Mouse (Mus musculus) embryonic facial prominence, embryonic 14.5 days (tissue): ENCODE measurements at regions not wholly inside any gene's neighbourhood (a gene's known extent, or its start where the extent isn't known, plus 50 kb on each side); places are given as distances from the start of the nearest gene placed in this dataset.
"Not testable (repeated sequence)": the region's sequence is repeated elsewhere in the genome, so short reads cannot be mapped to it uniquely, and the experiment has no call there.

ENCODE experiments used
- ATAC-seq: fragments of 200-750 bp; cut with Nextera tagmentation; 2 replicates; pipeline ENCODE4 v1.8.0; 2017; ENCODE audit warnings: low read depth, moderate number of reproducible peaks, moderate TSS enrichment
- DNase-seq: peaks from one replicate; pipeline ENCODE4 v3.0.0-alpha.2; 2015; ENCODE audit warnings: low spot score
- H3K27ac ChIP-seq: fragments of 300-500 bp; sonication (generic); replicated peaks from 2 replicates; pipeline ENCODE4 v1.5.1; 2014; ENCODE audit warnings: low read depth, mild to moderate bottlenecking, low read length, moderate library complexity
- H3K27me3 ChIP-seq: fragments of 300-500 bp; sonication (generic); replicated peaks from 2 replicates; pipeline ENCODE4 v1.6.1; 2014; ENCODE audit warnings: low read length; ENCODE audit not compliant: control insufficient read depth, insufficient read depth
- H3K36me3 ChIP-seq: fragments of 300-500 bp; sonication (generic); 2 replicates; pipeline ENCODE4 v1.6.1; 2014; ENCODE audit warnings: low read length, mixed read lengths; ENCODE audit not compliant: control insufficient read depth, insufficient read depth
- H3K4me1 ChIP-seq: fragments of 300-500 bp; sonication (generic); 2 replicates; pipeline ENCODE4 v1.6.1; 2014; ENCODE audit warnings: antibody characterized with exemption, low read length; ENCODE audit not compliant: control insufficient read depth, insufficient read depth
- H3K4me2 ChIP-seq: fragments of 300-500 bp; sonication (generic); 2 replicates; pipeline ENCODE4 v1.6.1; 2014; ENCODE audit warnings: low read depth, mild to moderate bottlenecking, low read length, moderate library complexity, mixed read lengths
- H3K4me3 ChIP-seq: fragments of 300-500 bp; sonication (generic); 2 replicates; pipeline ENCODE4 v1.5.1; 2014; ENCODE audit warnings: low read depth, mild to moderate bottlenecking, low read length
- H3K9ac ChIP-seq: fragments of 300-500 bp; sonication (generic); 2 replicates; pipeline ENCODE4 v1.6.1; 2014; ENCODE audit warnings: low read depth, mild to moderate bottlenecking, low read length, moderate library complexity, mixed read lengths
- H3K9me3 ChIP-seq: fragments of 300-500 bp; sonication (generic); 2 replicates; pipeline ENCODE4 v1.6.1; 2016; ENCODE audit warnings: low read length; ENCODE audit not compliant: control insufficient read depth
- WGBS: fragments of 180-500 bp; shearing (Covaris S2); extraction: QIAGEN DNeasy Blood & Tissue Kit; methylation state at CpG from one replicate; pipeline ENCODE4 v1.1.7; 2014; 5-methylcytosine and 5-hydroxymethylcytosine counted together

DNA sequence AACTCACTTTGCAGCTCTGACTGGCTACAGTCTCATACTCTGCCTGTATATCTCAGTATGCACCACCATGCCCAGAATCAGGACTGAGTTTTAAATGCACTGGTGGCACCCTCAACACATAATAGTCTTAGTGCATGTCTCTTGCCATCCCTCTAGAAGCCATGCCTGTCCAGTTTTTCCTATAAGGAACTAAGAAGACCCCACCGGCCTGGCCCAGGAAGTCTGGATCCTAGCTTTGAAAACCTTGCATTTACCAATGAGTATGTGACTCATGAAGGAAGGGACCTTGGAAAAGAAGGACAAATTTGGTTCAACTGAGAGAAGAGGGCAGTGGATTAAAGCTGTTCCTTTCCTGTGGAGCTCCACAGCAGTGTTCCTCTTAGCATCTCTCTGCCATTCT lies 212.2 kb upstream of the Sesn3 start:
- WGBS, result 85% methylated on average over 1 of the region's 1 CpGs

DNA sequence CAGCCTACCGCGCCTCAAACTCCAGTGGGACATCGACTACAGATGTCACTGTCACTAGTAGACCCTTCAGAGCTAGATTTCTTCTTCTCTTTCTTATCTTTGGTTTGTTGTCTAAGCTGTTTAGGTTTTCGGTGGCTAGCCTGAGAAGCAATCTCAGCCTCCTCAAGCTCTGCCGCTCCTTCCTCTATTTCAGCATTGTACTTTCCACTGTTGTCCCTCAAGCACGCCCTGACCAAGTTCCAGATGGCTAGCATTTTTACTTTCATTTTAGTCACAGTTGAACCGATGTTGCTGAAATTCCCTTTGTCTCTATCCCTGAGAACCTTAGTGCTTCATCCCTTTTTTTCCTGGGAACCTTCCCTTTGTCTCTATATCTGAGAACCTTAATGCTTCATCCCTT lies 208.1 kb upstream of the Sesn3 start:
- DNase-seq, H3K9ac ChIP-seq, ATAC-seq, H3K27ac ChIP-seq, H3K9me3 ChIP-seq, H3K36me3 ChIP-seq, H3K27me3 ChIP-seq, H3K4me3 ChIP-seq, H3K4me2 ChIP-seq: not testable (repeated sequence)
- 94% methylated on average over 7 of the region's 7 CpGs for WGBS
- peaks cover 12% of the 10 kb centered on the region; the same call in 1 of the 2 replicates for H3K4me1 ChIP-seq

More for the DNA sequence above, 212.2 kb upstream of the Sesn3 start:
- H3K4me1 ChIP-seq, result peaks cover 31% of the 10 kb centered on the region
- peaks cover 9% of the 10 kb centered on the region; the same call in 1 of the 2 replicates for H3K9me3 ChIP-seq
- no peak overlapping the region for H3K4me3 ChIP-seq
- H3K27me3 ChIP-seq, result no peaks in the 10 kb centered on the region
- no peak overlapping the region for H3K27ac ChIP-seq
- H3K4me2 ChIP-seq, result no peak overlapping the region
- no peak for ATAC-seq
- H3K9ac ChIP-seq, result no peak overlapping the region
- no peaks in the 10 kb centered on the region for H3K36me3 ChIP-seq
- no peak for DNase-seq

DNA sequence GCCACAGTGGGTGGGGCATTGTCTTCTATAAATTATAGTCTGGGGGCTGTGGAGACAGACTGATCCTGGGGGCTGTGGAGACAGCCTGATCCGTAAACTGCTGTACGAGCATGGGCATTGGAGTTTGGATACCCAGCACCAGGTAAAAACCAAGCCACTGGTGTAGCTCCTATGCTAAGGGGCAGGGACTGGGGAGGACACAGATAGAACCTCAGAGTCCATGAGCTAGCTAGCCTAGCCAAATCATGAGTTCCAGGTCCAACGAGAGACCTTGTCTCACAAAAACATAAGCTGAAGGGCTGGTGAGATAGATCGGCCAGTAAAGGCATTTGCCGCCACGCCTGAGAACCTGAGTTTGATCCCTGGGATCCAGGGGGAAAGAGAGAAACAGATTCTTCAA lies 205.8 kb upstream of the Sesn3 start:
- Histone ChIP-seq H3K4me1 (0 out of 2 replicates have a peak, but pooled peaks cover 4% of the 10 kb centered on the region), H3K9ac (no peak overlapping the region), H3K4me3 (no peak overlapping the region), H3K4me2 (no peak overlapping the region), H3K27me3 (no peaks in the 10 kb centered on the region), H3K36me3 (no peaks in the 10 kb centered on the region), H3K9me3 (peaks cover 9% of the 10 kb centered on the region; the same call in 1 of the 2 replicates), H3K27ac (no peak overlapping the region)
- ATAC-seq (no peak), DNase-seq (no peak)
- 91% methylated on average over 6 of the region's 6 CpGs for WGBS

DNA sequence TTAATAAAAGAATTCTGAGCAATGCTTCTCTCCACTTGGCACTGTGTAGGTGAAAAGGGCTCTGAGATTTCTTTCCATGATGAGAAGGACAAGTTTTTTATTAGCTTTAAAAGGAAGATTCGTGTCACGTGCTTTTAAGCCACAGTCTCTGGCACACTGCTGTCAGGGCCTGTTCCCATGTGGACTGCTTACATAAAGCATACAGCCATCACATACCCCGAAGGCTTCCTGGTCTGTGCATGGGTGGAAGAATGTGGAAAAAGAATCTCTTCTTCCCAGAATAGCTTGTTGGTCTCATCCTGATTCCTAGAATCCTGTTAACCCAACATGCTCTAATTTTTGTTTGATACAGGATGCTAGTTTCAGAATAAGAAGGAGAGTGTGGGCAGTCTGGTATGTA lies 205.1 kb upstream of the Sesn3 start:
- 37% methylated on average over 3 of the region's 3 CpGs for WGBS
- no peak overlapping the region for H3K4me3 ChIP-seq

DNA sequence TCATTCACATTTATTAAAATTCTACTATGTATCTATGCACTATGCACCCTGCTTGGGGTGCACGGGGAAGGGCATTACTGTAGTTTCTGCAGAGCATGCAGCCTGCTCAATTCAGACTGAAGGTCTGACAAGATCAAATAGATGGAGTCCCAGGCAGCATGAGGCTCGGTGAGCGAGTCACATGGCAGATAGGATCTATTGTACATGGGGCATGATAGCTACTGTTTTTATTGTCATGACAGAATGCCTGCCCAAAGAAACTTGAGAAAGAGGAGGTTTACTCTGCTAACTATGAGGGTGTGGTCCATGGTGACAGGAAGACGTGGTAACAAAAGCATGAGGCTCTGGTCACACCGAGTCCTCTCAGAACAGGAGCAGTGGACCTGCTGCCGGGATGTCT lies 203.1 kb upstream of the Sesn3 start:
- Histone ChIP-seq H3K4me3 (no peak overlapping the region), H3K9ac (no peak overlapping the region), H3K27ac (no peak overlapping the region), H3K9me3 (no peaks in the 10 kb centered on the region), H3K36me3 (no peaks in the 10 kb centered on the region), H3K4me1 (0 out of 2 replicates have a peak, but pooled peaks cover 4% of the 10 kb centered on the region), H3K27me3 (no peaks in the 10 kb centered on the region), H3K4me2 (no peak overlapping the region)
- WGBS, result 79% methylated on average over 6 of the region's 6 CpGs
- DNase-seq (no peak), ATAC-seq (no peak)

More for the DNA sequence above, 205.1 kb upstream of the Sesn3 start:
- 0 out of 2 replicates have a peak, but pooled peaks cover 4% of the 10 kb centered on the region for H3K4me1 ChIP-seq
- no peak overlapping the region for H3K9ac ChIP-seq
- no peak overlapping the region for H3K27ac ChIP-seq
- no peak overlapping the region for H3K4me2 ChIP-seq
- H3K36me3 ChIP-seq, result no peaks in the 10 kb centered on the region
- H3K9me3 ChIP-seq, result peaks cover 9% of the 10 kb centered on the region; the same call in 1 of the 2 replicates
- DNase-seq, result peak; percentile 54
- H3K27me3 ChIP-seq, result no peaks in the 10 kb centered on the region
- no peak for ATAC-seq

DNA sequence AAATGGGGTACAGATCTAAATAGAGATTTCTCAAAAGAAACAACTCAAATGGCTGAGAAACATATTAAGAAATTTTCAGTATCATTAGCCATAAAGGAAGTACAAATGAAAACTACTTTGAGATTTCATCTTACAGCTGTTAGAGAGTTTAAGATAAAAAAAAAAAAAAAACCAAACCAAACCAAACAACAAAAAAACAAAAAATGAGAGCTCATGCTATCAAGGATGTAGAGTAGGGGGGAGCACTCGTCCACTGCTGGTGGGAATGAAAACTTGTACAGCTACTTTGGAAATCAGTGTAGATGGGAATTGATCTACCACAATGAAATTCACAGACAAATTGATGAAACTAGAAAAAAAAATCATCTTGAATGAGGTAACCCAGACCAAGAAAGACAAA lies 201.9 kb upstream of the Sesn3 start:
- no peak overlapping the region for H3K4me3 ChIP-seq
- 81% methylated on average over 1 of the region's 1 CpGs for WGBS
- DNase-seq, result no peak
- ATAC-seq, result no peak
- no peak overlapping the region for H3K9ac ChIP-seq
- H3K36me3 ChIP-seq, result no peaks in the 10 kb centered on the region
- H3K4me2 ChIP-seq, result no peak overlapping the region
- no peaks in the 10 kb centered on the region for H3K27me3 ChIP-seq
- no peak overlapping the region for H3K27ac ChIP-seq
- no peaks in the 10 kb centered on the region for H3K9me3 ChIP-seq
- 0 out of 2 replicates have a peak, but pooled peaks cover 4% of the 10 kb centered on the region for H3K4me1 ChIP-seq

DNA sequence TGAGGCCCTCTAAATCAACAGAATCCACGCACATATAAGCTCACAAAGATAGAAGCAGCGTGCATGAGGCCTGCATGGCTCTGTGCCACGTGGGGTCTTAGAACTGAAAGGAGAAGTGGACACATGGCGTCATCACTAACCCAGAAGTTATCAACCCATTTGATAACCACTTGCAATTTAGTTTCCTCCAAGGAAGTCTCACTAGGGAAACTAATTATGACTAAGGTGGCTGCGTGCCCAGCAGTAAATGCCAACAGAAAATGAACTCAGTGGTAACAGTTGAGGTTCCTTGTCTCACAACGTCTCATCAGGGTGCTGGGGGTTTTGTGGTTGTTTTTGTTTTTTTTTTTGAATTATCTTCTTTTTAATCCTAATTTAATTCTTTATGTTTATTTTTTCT lies 200.6 kb upstream of the Sesn3 start:
- DNase-seq (no peak), ATAC-seq (no peak)
- Histone ChIP-seq H3K27ac (no peak overlapping the region), H3K4me2 (no peak overlapping the region), H3K9me3 (no peaks in the 10 kb centered on the region), H3K9ac (no peak overlapping the region), H3K4me3 (no peak overlapping the region), H3K4me1 (0 out of 2 replicates have a peak, but pooled peaks cover 4% of the 10 kb centered on the region), H3K36me3 (no peaks in the 10 kb centered on the region), H3K27me3 (no peaks in the 10 kb centered on the region)
- 90% methylated on average over 6 of the region's 6 CpGs for WGBS

DNA sequence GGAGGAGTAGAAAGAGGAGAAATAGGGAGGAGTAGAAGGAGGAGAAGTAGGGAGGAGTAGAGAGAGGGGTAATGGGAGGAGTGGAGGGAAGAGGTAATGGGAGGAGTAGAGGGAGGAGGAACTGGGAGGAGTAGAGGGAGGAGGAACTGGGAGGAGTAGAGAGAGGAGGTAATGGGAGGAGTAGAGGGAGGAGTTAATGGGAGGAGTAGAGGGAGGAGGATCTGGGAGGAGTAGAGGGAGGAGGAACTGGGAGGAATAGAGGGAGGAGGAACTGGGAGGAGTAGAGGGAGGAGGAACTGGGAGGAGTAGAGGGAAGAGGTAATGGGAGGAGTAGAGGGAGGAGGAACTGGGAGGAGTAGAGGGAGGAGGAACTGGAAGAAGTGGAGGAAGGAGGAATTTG lies 200.0 kb upstream of the Sesn3 start:
- H3K4me2 ChIP-seq, H3K27me3 ChIP-seq, H3K9me3 ChIP-seq, H3K36me3 ChIP-seq, H3K4me1 ChIP-seq, H3K9ac ChIP-seq, H3K4me3 ChIP-seq, ATAC-seq, DNase-seq, H3K27ac ChIP-seq: not testable (repeated sequence)

DNA sequence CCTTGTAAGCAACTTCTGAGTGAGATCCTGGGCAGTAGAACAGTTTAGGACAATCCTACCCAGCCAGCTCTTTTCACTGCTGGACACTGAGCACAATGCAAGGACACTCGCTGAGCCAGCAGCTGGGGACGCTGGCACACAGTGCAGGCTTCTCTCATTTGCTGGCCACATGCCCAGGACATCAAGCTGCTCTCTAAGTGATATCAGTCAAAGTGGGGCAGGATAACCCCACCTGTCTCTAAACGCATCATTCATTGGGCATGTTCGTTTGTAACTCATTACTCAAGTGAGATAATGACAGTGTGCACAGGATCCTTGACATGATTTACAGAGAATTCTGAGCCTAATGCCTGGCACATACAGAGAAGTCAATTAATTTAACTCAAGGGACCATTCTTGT lies 199.4 kb upstream of the Sesn3 start:
- ATAC-seq (peak; percentile 68; the same call in 1 of the 2 replicates), DNase-seq (peak; percentile 69)
- Histone ChIP-seq H3K27me3 (no peaks in the 10 kb centered on the region), H3K4me1 (no peaks in the 10 kb centered on the region), H3K36me3 (no peaks in the 10 kb centered on the region), H3K9ac (no peak overlapping the region), H3K4me3 (no peak overlapping the region), H3K27ac (no peak overlapping the region), H3K4me2 (no peak overlapping the region), H3K9me3 (no peaks in the 10 kb centered on the region)
- WGBS, result 72% methylated on average over 4 of the region's 4 CpGs
